Mouse (Mus musculus) lung, postnatal 0 days (tissue): ENCODE data around the gene Hbb-bh1.

Experiments used
- CTCF ChIP-seq: IDR thresholded peaks from 2 replicates; pipeline ENCODE4 v1.5.1; 2016; ENCODE audit warnings: antibody characterized with exemption, mild to moderate bottlenecking
- EP300 ChIP-seq: IDR thresholded peaks from 2 replicates; pipeline ENCODE4 v1.6.1; 2016; ENCODE audit warnings: antibody characterized with exemption, mild to moderate bottlenecking, control low read depth

DNA sequence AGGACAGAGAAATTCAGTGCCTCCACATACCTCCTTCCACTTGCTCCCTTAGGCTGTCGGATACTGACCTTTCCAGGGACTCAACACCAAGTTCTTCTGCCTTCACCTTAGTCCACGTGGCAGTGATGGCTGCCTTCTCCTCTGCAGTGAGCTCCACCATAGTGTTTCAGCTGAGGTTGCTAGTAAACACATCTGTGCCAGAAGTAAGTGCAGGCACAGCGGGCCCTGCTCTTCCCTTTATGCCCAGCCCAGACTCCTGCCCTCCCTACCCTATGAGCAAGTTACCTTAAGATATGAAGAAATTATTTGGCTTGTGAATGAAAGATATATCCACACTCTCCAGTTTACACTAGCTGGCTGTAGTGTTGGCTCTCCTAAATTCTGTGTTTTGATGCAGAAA is 2.7 kb downstream of the Hbb-bh1 start, which contains the start of gene Hbb-bh2:
- TF ChIP-seq CTCF: no peak
- no peak for TF ChIP-seq EP300
